Mouse (Mus musculus): ENCODE results near the gene Secisbp2l.

The Secisbp2l gene

GRCm38 (mm10) chr2:125782719-125783109 lies at the start of gene Secisbp2l:
Gene Secisbp2l, minus strand, starts transcription at chr2:125782870.
- peak; percentile 96 for DNase-seq (ENCODE audit: low spot score)

- no peak for DNase-seq (ENCODE audit: low spot score)
Observed at GRCm38 (mm10) chr2:125829924-125830323, 47.3 kb upstream of the Secisbp2l start.

- DNase-seq (ENCODE audit: low spot score), result no peak
Observed at GRCm38 (mm10) chr2:125827898-125828297, 45.2 kb upstream of the Secisbp2l start.

GRCm38 (mm10) chr2:125826201-125826600 lies 43.5 kb upstream of the Secisbp2l start:
- DNase-seq (ENCODE audit: low spot score), result no peak

GRCm38 (mm10) chr2:125820397-125820796 lies 37.7 kb upstream of the Secisbp2l start:
- no peak for DNase-seq (ENCODE audit: low spot score)

GRCm38 (mm10) chr2:125813972-125814595 lies 31.4 kb upstream of the Secisbp2l start:
- DNase-seq (ENCODE audit: low spot score), result no peak

DNA sequence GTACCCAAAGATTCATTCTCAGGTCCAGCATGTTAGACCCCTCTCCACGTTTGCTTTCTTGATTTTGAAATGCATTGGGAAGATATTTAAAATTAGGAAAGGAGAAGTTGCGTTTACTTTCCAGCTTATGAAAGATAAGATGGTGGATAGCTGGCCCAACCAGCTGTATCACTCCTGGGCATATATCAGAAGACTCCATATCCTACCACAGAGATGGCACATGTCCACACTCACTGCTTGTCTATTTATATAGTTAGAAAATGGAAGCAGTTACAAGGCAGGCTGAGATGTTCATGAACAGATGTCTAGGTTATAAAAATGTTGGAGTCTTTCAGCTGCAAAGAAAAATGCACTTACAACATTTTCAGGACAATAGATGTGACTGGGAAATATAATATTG lies 28.7 kb upstream of the Secisbp2l start:
- no peak for DNase-seq (ENCODE audit: low spot score)

- DNase-seq (ENCODE audit: low spot score), result no peak
Observed at GRCm38 (mm10) chr2:125809551-125809950, 26.9 kb upstream of the Secisbp2l start.

- DNase-seq (ENCODE audit: low spot score), result no peak
Observed at GRCm38 (mm10) chr2:125805826-125806225, 23.2 kb upstream of the Secisbp2l start.

DNA sequence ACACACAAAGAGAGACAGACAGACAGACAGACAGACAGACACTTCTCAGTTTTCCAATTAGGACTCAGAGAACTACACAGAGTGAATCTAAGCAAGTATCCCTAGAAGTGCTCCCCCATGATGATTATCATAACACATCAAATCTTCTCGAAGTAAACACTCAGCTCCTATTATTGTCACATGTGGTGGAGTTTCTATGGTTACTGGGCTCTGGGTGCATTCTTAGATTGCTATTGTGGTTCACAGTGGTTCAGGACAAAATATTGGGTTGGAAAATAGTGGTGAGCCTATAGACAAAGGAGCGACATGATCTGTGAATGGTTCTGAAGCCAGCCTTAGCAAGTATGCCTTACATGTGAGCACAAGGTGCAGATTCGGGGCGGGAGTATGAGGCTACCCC lies 19.3 kb upstream of the Secisbp2l start:
- no peak for DNase-seq (ENCODE audit: low spot score)

GRCm38 (mm10) chr2:125801038-125801437 lies 18.4 kb upstream of the Secisbp2l start:
- DNase-seq (ENCODE audit: low spot score), result no peak

DNA sequence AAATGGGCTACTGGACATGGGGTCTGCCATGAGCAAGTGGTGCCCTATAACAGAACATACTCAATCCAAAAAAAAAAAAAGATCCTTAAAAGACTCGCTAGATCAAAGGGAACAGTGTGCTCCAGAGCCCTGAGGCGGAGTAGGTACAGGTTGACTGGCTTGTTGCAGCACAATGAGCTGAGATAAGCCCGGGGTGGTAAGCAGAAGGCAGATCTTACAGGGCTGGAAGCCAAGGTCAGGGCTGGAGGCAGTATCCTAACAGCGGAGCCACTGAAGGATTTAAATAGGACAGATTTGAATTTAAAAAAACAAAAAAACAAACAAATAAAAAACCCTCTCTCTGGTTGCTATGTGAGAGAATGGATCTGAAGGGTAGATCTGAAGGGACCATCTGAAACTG lies 17.8 kb upstream of the Secisbp2l start:
- DNase-seq (ENCODE audit: low spot score), result peak; percentile 54

DNA sequence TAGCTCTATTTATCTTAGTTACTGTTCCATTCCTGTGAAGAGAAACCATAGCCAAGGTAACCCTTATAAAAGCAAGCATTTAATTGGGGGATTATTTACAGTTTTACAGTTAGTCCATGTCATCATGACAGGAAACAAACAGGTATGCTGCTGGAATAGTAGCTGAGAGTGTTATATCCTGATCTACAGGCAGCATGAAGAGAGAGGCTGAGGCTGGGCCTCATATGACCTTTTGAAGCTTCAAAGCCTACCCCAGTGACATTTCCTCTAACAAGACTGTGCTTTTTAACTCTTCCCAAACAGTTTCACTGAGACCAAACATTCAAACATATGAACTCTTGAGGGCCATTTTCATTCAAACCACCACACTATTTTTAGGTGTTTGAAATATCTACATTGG lies 15.2 kb upstream of the Secisbp2l start:
- DNase-seq (ENCODE audit: low spot score), result no peak

DNA sequence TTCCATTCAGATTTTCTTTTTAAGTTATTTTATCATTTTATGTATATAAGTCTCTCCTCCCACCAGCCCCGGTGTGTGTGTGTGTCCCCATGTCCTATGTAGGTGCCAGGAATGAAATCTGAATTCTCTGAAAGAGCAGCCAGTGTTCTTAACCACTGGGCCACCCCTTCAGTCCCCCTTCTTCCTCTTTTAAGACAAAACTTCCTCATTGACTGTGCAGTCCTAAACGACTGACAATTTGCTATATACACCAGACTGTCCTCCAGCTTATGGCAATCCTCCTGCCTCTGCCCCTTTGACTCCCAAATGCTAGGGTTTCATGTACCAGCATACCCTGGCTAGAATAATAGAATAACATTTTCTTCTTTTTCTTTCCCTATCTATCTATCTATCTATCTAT lies 12.4 kb upstream of the Secisbp2l start:
- DNase-seq (ENCODE audit: low spot score), result no peak

- no peak for DNase-seq (ENCODE audit: low spot score)
Observed at GRCm38 (mm10) chr2:125794166-125794565, 11.5 kb upstream of the Secisbp2l start.

- DNase-seq (ENCODE audit: low spot score), result no peak
Observed at GRCm38 (mm10) chr2:125792879-125793261, 10.2 kb upstream of the Secisbp2l start.

DNA sequence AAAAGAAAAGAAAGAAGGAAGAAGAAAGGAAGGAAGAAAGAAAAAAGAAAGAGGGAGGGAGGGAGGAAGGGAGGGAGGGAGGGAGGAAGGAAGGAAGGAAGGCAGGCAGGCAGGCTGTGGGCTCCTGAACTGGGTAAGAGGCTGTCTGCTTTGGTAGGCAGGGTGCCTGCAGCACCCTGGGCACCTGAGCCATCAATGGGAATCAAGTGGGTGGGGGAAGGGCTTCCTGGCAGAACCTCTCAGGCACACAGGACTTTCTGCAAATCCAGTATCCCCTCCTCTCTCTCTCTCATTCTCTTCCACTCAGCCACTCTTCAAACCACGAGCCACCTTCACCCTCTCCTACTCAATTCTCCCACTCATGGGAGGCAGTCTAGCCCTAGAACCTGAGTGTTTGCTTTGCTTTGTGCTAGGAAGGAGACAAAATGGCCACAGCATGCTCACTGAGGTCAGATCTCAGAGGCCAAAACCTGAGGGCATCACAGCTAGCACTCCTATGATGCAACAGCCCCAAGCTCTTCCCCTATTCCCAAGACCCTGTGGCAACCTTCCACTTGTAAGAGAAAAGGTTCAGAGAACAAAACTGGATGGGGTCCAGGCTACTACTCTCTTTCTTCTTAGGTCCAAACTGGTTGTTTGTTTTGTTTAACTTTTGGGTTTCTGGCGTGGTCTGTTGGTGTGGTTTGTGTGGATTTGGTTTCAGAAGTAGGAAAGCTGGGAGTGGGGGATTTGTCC lies 9.6 kb upstream of the Secisbp2l start:
- no peak for DNase-seq (ENCODE audit: low spot score)

GRCm38 (mm10) chr2:125791485-125791885 lies 8.8 kb upstream of the Secisbp2l start:
- DNase-seq (ENCODE audit: low spot score), result no peak

DNA sequence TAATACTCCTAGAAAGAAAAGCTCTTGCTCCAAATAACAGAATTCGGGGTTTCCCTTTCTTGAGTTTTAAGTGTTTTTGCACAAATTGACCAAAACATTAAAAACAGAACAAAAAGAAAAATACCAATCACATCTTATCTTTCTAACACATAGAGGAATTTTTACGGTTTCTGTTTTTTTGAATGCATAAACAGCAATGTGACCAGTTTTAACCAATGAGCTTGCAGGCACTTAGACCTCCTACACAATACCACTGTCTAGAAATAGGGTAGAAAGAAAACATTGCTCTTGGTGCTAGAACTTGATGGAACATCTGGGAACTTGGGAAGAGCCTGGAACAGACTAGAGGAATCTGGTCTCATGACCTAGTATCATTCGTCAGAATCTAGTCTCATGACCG lies 7.6 kb upstream of the Secisbp2l start:
- DNase-seq (ENCODE audit: low spot score), result no peak

DNA sequence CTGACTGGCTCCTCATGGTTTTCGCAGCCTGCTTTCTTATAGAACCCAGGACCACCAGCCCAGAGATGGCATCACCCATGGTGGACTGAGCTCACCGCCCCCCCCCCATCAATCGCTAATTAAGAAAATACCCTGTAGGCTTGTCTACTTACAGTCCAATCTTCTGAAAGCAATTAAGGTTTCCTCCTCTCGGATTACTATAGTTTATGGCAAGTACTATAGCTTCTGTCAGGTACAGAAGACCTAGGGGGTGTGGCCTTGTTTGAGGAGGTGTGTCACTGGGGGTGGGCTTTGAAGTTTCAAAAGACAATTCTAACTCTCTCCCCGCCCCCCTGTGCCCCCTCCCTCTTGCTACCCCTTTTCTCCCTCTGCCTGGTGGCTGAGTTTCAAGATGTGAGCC lies 6.6 kb upstream of the Secisbp2l start:
- DNase-seq (ENCODE audit: low spot score), result no peak

- DNase-seq (ENCODE audit: low spot score), result no peak
Observed at GRCm38 (mm10) chr2:125788785-125789184, 6.1 kb upstream of the Secisbp2l start.

DNA sequence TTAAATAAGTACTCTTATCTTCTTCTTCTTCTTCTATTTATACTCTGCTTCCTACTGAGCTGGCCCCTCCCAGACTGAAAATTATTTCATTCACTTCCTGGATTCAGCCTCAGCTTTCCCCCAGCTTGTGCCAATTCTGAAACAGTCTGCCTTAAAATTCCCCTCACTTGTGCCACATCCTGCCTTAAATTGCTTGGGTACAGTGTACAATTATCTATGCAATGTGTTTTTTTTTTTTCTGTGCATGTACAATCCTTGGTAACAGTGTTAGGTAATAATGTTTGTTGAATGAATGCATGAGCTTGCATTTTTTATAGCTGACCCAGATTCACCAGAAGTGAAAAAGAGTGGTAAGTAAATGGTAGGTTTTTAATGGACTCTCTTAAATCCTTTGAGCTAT lies 5.7 kb upstream of the Secisbp2l start:
- DNase-seq (ENCODE audit: low spot score), result no peak

GRCm38 (mm10) chr2:125785021-125785420 lies 2.4 kb upstream of the Secisbp2l start:
- DNase-seq (ENCODE audit: low spot score), result no peak

- no peak for DNase-seq (ENCODE audit: low spot score)
Observed at GRCm38 (mm10) chr2:125784392-125784791, 1.7 kb upstream of the Secisbp2l start.
